Mouse (Mus musculus): ENCODE measurements around the gene Vash2.

Gene Vash2

GRCm38 (mm10) chr1:190976887-190977573 is 2.1 kb downstream of the Vash2 start:
- no peak for DNase-seq (ENCODE audit: low spot score in 2 of 2)

DNA sequence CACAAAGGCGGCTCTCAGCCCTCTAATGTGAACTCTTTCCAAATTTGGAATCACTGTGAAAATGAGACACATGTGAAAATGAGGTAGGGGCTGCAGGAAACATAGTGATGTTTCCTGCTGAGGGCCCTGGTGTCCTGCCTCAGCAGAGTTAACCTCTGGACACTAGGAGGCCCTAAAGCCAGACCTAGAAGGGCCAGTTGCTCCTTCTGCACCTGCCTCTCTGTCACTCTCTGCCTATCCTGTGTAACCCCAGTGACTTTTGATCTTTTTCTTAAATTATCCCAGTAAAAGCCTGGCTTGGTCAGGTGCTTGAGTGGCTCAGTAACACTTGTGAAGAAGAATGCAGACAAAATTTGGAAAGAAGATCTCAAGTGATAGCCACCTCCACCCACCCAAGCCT is 4.3 kb downstream of the Vash2 start:
- DNase-seq (ENCODE audit: low spot score in 2 of 2) = no peak

DNA sequence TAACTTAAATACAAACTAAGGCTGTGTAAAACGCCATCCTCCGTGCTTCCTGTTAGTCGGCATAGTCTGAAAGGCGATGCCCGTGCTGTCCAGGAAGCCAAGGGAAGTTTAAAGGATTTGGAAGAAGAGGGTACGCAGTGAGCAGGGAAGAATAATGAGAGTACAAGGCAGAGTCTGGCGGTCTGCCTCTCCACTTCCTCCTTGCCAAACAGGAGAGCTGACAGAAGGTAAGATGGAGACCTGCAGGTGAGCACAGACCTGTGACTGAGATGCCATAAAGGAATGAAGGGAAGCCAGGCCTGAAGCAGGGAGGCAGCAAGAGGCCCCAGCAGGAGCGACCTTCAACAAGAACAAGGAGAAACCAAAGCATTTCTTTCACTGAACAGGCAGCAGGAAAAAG is 4.9 kb downstream of the Vash2 start:
- DNase-seq (ENCODE audit: low spot score in 2 of 2) = no peak

DNA sequence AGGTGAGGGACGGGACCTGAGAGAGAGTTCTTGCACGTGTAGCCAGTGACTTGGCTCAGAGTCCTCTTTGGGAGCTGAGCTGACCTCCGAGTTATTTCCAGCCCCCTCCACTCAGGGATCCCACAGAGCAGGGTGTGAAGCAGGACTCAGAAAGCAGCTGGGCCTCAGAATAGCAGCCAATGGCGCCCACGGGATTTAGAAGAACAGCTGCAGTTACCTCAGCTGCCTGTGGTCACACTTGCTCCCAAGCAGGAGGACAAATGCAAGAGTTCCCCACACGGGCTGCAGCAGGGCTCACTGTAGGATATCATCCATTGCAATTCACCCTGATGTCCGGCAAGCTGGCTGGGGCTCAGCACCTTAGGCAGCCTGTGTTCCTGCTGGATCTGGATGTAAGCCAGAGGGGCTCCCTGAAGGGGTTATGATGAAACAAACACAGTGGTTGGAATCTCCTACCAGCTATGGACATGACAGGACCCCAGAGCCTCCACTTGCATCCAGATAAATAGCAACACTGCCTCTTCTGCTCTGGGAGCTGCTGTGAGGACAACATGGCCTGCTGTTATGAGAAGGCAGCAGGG is 6.4 kb downstream of the Vash2 start:
- DNase-seq (ENCODE audit: low spot score in 2 of 2) = no peak

GRCm38 (mm10) chr1:190971708-190972610 is 7.1 kb downstream of the Vash2 start:
- DNase-seq (ENCODE audit: low spot score in 2 of 2) = no peak

DNA sequence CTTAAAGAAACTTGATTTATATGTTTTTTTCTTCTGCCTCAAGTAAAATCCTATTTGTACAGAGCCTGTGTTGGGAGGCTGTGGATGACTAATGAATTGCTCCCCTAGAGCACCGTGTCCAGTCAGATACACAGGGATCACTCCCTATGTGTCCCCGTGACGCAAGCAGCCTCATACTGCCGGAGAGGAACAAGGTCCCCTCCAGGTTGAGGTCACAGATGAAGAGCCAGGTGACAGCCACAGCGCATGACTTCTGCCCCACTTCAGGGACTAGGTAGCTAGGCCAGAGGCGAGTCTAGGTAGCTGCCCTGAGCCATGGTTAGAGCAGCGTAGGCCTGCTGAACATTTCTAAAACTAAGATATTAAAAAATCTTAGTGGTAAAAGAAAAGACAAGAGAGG is 11.1 kb downstream of the Vash2 start:
- DNase-seq (ENCODE audit: low spot score in 2 of 2) = no peak

- DNase-seq (ENCODE audit: low spot score in 2 of 2) = no peak
These were observed 13.9 kb downstream of the Vash2 start for GRCm38 (mm10) chr1:190964992-190965780.

DNA sequence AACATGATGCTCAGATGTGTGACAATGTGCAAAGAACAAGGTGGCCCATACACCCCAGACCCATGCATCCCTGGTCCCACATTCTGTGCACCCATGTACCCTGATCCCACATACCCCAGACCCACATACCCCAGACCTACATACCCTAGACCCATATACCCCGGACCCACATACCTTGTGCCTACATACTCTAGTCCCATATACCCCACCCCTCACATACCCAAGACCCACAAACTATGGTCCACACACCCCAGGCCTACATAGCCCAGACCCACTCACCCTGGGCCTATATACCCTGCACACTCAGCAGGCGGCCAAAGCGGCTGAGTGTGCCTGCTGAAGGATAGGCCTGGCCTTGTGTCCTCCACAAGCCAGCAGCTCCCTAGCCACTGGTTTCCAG is 16.3 kb downstream of the Vash2 start:
- no peak for DNase-seq (ENCODE audit: low spot score in 2 of 2)

GRCm38 (mm10) chr1:190958821-190959220 is 20.3 kb downstream of the Vash2 start:
- no peak for DNase-seq (ENCODE audit: low spot score in 2 of 2)

DNA sequence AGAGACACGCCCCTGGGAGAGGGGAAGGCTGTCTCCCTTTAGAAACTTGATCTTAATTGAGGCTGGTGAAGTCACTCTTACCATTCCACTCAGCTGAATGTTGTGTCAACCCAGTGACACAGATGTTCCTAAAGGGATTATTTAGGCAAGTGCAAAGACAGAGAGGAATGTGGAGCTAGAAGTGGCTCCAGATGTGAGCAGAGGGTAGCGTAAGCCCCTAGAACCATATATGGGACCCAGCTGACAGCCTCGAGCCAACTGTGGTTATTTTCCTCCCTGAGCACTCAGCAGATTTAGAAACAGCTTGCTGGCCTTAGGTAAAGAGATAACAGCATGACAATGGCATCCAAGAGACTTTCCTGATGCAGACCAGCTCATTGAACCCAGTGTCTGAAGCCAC is 26.1 kb downstream of the Vash2 start:
- no peak for DNase-seq (ENCODE audit: low spot score in 2 of 2)

GRCm38 (mm10) chr1:190951014-190951413 is 28.1 kb downstream of the Vash2 start:
- DNase-seq (ENCODE audit: low spot score in 2 of 2) = no peak

DNA sequence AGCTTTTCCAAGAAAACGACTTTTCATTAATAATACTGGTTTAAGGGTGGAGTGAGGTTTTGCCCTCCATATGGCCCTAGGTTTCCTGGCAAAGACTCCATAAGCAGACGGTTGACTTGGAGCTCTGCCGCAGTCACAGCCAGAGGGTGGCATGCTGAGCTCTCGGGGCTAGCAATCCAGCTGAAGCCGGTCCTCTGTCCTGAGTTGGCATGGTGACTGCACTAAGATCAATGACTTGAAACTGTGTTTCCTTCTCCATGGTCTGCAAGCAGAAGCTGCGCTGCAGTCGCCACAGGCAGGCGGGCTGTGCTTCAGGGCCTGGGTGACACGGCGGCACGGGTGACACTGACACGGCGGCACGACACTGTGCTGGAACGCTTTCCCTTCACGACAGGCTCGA is 30.2 kb downstream of the Vash2 start:
- no peak for DNase-seq (ENCODE audit: low spot score in 2 of 2)

DNA sequence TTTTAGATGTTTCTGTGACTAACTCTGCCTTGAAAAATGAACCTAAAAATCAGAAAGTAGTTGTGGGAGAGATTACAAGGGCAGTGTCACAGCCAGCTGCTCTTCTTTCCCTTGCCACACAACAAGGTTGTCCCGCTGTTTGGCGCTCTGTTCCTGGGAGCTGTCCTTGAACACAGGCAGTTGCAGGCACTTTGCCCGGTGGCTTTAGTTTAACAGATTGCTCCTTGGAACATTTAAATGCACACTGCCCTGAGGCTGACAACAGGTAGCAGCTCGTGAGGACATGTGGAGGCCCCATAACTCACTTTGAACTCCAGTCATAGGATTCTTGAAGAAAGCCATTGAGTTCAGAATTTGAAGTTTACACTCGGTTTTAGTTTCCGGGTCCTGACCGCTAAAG is 30.7 kb downstream of the Vash2 start:
- no peak for DNase-seq (ENCODE audit: low spot score in 2 of 2)

GRCm38 (mm10) chr1:190947986-190948385 is 31.1 kb downstream of the Vash2 start:
- DNase-seq (ENCODE audit: low spot score in 2 of 2) = no peak

DNA sequence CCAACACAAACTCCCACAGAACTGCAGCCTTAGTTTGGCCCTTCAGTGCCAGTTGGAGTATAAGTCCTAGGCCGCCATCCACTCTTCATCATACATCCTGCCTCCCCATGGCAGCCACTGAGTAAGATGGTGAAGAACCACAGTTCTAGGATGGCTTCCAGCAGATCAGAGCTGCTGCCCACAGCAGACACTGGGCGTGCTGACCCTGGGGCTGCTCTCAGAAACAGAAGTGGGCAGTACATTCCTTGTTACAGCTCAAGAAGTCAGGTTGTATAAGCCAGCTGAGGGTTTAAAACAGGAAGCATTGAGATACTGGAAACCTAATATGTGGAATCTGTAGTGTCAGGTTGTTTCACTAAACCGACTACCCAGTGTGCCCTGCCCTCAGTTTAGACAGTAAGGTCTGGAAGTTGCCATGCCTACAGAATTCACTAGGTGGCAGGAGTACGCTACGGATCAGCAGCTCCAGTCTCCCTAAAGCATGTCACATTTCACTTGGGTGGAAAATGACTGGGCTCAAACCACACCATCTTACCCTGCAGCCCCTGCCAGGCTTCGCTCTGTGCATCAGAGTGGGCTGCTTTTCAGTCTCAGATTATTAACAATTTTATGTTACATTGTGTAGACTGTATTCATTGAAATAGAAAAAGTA is 34.9 kb downstream of the Vash2 start:
- peak; percentile 41 to 54 for DNase-seq (ENCODE audit: low spot score in 2 of 2)

DNA sequence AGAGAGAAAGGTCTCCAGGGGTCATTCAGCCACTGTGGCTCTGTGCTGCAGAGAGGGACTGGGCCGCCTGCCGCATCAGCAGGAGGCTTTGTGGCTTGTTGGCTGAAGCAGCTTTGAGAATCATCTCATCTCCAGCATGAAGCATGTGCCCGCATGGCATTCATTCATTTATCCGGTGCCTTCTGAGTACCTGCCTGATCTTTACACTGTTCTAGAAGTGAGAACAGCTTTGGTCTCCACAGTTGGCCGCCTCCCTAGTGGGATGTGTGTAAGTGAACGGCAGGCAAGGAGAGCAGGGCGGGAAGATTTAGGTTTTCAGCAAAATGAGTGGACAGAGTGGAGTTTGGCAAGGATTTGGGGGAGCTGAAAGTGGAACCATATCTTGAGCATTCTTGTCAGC is 39.3 kb downstream of the Vash2 start:
- DNase-seq (ENCODE audit: low spot score in 2 of 2) = no peak

GRCm38 (mm10) chr1:190930181-190930580 is 48.9 kb downstream of the Vash2 start:
- no peak for DNase-seq (ENCODE audit: low spot score in 2 of 2)

DNA sequence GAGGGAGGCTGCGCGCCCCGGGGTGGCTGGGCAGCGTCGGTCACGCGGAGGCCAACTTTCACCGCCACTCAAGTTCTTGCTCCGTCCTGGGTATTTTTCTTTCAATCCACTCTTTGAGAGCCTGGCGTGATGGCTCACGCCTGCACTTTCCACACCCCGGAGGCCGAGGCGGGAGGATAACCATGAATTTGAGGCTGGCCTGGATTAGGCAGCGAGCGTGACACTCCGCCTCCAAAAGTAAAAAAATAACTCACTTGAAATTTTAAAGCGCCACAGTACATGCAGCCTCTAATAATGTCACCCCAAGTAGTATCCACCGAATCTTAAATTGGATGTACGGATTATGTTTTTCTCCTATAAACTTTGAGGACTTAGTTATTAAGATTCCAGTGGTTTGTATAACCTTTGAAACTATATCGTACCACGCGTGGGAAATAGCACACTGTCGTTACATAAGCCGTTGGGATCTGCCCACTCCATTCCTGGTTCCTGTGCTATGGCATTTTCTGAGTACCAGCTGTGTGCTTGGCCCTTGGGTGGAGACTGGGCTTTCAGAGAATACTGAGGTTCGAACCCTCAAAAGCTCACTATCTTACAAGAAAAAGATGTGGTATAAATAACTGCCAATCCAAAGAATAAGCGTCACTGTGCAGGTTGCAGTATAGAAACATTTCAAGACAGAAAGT is 49.9 kb downstream of the Vash2 start:
- DNase-seq (ENCODE audit: low spot score in 2 of 2) = peak; percentile 5 to 30

GRCm38 (mm10) chr1:190928370-190929009 is 50.6 kb downstream of the Vash2 start:
- DNase-seq (ENCODE audit: low spot score in 2 of 2) = peak; percentile 99

DNA sequence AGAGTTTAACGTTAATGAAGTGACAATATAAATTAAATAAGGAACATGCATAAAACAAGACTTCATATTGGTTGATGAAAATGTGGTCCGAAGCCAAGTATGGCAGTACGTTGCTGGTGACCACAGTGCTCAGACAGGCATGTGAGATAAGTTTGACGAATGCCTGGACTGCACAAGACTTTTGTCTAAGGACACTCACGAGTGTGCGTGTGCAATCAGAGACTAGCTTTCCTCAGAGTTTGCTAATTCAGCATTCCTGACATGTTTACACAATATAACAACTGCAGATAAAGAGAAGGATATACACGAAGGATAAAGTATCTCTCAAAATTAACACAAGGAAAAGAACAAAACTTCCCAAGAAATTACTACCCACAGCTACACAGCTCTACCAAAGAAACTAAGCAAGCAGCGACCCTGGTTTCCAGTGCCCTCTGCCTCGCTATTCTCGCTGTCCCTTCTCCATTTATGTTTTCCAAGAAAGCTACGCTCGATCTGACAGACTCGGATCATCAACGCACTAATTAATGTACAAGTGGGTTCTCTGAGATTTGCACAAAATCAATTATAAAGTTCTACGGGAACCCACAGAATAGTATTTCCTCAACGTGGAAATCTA is 51.2 kb downstream of the Vash2 start:
- no peak for DNase-seq (ENCODE audit: low spot score in 2 of 2)

Measured in spleen, postnatal 36 days (tissue).